Mouse (Mus musculus) CH12.LX (cell line): ENCODE measurements around the gene Slc18a3. TPM values are rescaled to one million over a fixed set of nuclear protein-coding genes. Genes with fewer than 3 reads are reported as not detected.

Experiments
- DNase-seq: peaks from one replicate; pipeline ENCODE4 v3.0.0-alpha.2; 2013; ENCODE audit errors: extremely low read depth
- H3K27ac ChIP-seq: 2 replicates; pipeline ENCODE4 v1.5.1; 2012; ENCODE audit warnings: low read depth, mild to moderate bottlenecking, control low read depth, moderate library complexity; ENCODE audit not compliant: insufficient read depth
- H3K27me3 ChIP-seq: replicated peaks from 2 replicates; pipeline ENCODE3; 2012; ENCODE audit warnings: inconsistent platforms
- H3K36me3 ChIP-seq, 2 experiments: replicated peaks in 1 of 2; 2 replicates each; pipeline versions ENCODE3 to v1.6.1; 2012; ENCODE audit warnings: inconsistent platforms in 1 of 2, low read length in 1 of 2, mild to moderate bottlenecking in 1 of 2, mixed read lengths in 1 of 2, moderate library complexity in 1 of 2; ENCODE audit not compliant: control insufficient read depth in 1 of 2, insufficient read depth in 1 of 2
- H3K4me1 ChIP-seq, 2 experiments: 2 replicates each; pipeline ENCODE4 v1.6.1; 2012; ENCODE audit warnings: inconsistent platforms in 1 of 2, moderate library complexity in 1 of 2; ENCODE audit not compliant: insufficient read depth in 2 of 2, control insufficient read depth in 1 of 2
- H3K4me2 ChIP-seq: 2 replicates; pipeline ENCODE4 v1.6.1; 2012; ENCODE audit warnings: low read depth, mild to moderate bottlenecking, control low read depth; ENCODE audit not compliant: poor library complexity, insufficient read depth, severe bottlenecking
- H3K4me3 ChIP-seq, 3 experiments: fragments of 150-350 bp in 1 of 3; sonication (generic) in 1 of 3; replicated peaks in 1 of 3; 2 replicates each; pipeline versions ENCODE3 to v1.5.1; 2011 to 2012; ENCODE audit warnings: low read depth in 2 of 3, low read length in 2 of 3, mild to moderate bottlenecking in 2 of 3, moderate library complexity in 2 of 3, control low read depth in 1 of 3, improper control_type of control experiment in 1 of 3, inconsistent platforms in 1 of 3, mixed read lengths in 1 of 3; ENCODE audit not compliant: poor library complexity in 1 of 3
- H3K79me2 ChIP-seq: replicated peaks from 2 replicates; pipeline ENCODE4 v1.6.1; 2012; ENCODE audit warnings: mild to moderate bottlenecking, moderate library complexity; ENCODE audit not compliant: control insufficient read depth, poor library complexity, insufficient read depth, severe bottlenecking; ENCODE audit errors: extremely low read depth
- H3K9ac ChIP-seq: 2 replicates; pipeline ENCODE4 v1.6.1; 2012; ENCODE audit warnings: low read depth, mild to moderate bottlenecking, control low read depth, moderate library complexity; ENCODE audit not compliant: insufficient read depth
- H3K9me3 ChIP-seq: replicated peaks from 2 replicates; pipeline ENCODE3; 2012; ENCODE audit warnings: low read length, inconsistent platforms, mixed read lengths
- CHD1 ChIP-seq: IDR thresholded peaks from 2 replicates; pipeline ENCODE4 v1.6.1; 2012; ENCODE audit warnings: low read depth, low read length, improper control_type of control experiment, inconsistent platforms
- CHD2 ChIP-seq: IDR thresholded peaks from 2 replicates; pipeline ENCODE4 v1.6.1; 2011; ENCODE audit warnings: low read length, improper control_type of control experiment
- CTCF ChIP-seq, 2 experiments: IDR thresholded peaks in 1 of 2; conservative IDR thresholded peaks in 1 of 2; 2 replicates each; pipeline ENCODE4 v1.5.1; 2011 to 2012; ENCODE audit warnings: low read depth in 2 of 2, low read length in 2 of 2, improper control_type of control experiment in 1 of 2, inconsistent platforms in 1 of 2, mild to moderate bottlenecking in 1 of 2, moderate library complexity in 1 of 2
- E2F4 ChIP-seq: IDR thresholded peaks from 2 replicates; pipeline ENCODE4 v1.6.1; 2011; ENCODE audit warnings: low read depth, low read length, improper control_type of control experiment; ENCODE audit not compliant: insufficient replicate concordance
- ELF1 ChIP-seq: IDR thresholded peaks from 2 replicates; pipeline ENCODE4 v1.6.1; 2014; ENCODE audit warnings: low read depth, mild to moderate bottlenecking, inconsistent platforms, low read length, improper control_type of control experiment
- ETS1 ChIP-seq: conservative IDR thresholded peaks from 2 replicates; pipeline ENCODE4 v1.6.1; 2012; ENCODE audit warnings: low read depth, mild to moderate bottlenecking, inconsistent platforms, low read length, improper control_type of control experiment, moderate library complexity
- JUN ChIP-seq: IDR thresholded peaks from 2 replicates; pipeline ENCODE4 v1.6.1; 2011; ENCODE audit warnings: low read depth, mild to moderate bottlenecking, low read length, improper control_type of control experiment, moderate library complexity; ENCODE audit not compliant: insufficient read depth
- JUND ChIP-seq: conservative IDR thresholded peaks from 2 replicates; pipeline ENCODE4 v1.6.1; 2011; ENCODE audit warnings: low read depth, low read length, improper control_type of control experiment
- KAT2A ChIP-seq: IDR thresholded peaks from 2 replicates; pipeline ENCODE4 v1.6.1; 2012; ENCODE audit warnings: low read length, improper control_type of control experiment, inconsistent platforms; ENCODE audit not compliant: insufficient replicate concordance
- MAFK ChIP-seq: IDR thresholded peaks from 2 replicates; pipeline ENCODE4 v1.6.1; 2011; ENCODE audit warnings: low read length, improper control_type of control experiment; ENCODE audit not compliant: insufficient replicate concordance
- MAZ ChIP-seq: IDR thresholded peaks from 2 replicates; pipeline ENCODE4 v1.6.1; 2012; ENCODE audit warnings: low read depth, mild to moderate bottlenecking, inconsistent platforms, low read length, improper control_type of control experiment, moderate library complexity
- MXI1 ChIP-seq: IDR thresholded peaks from 2 replicates; pipeline ENCODE4 v1.6.1; 2011; ENCODE audit warnings: mild to moderate bottlenecking, low read depth, low read length, improper control_type of control experiment
- MYC ChIP-seq: IDR thresholded peaks from 2 replicates; pipeline ENCODE4 v1.6.1; 2011; ENCODE audit warnings: low read depth, mild to moderate bottlenecking, improper control_type of control experiment, low read length
- PAX5 ChIP-seq: IDR thresholded peaks from 2 replicates; pipeline ENCODE4 v1.6.1; 2012; ENCODE audit warnings: low read length, inconsistent platforms, mixed read lengths
- POLR2A ChIP-seq: IDR thresholded peaks from 2 replicates; pipeline ENCODE4 v1.6.1; 2011; ENCODE audit warnings: low read depth, mild to moderate bottlenecking, improper control_type of control experiment, low read length
- POLR2AphosphoS2 ChIP-seq: IDR thresholded peaks from 2 replicates; pipeline ENCODE4 v1.6.1; 2011; ENCODE audit warnings: low read depth, low read length, improper control_type of control experiment
- SIN3A ChIP-seq: IDR thresholded peaks from 2 replicates; pipeline ENCODE4 v1.6.1; 2012; ENCODE audit warnings: low read length, improper control_type of control experiment, inconsistent platforms
- TBP ChIP-seq: conservative IDR thresholded peaks from 2 replicates; pipeline ENCODE4 v1.6.1; 2011; ENCODE audit warnings: low read depth, low read length, improper control_type of control experiment
- TCF12 ChIP-seq: IDR thresholded peaks from 2 replicates; pipeline ENCODE4 v1.6.1; 2014; ENCODE audit warnings: low read depth, mild to moderate bottlenecking, inconsistent platforms, low read length, improper control_type of control experiment
- UBTF ChIP-seq: IDR thresholded peaks from 2 replicates; pipeline ENCODE4 v1.6.1; 2012; ENCODE audit warnings: low read depth, mild to moderate bottlenecking, inconsistent platforms, low read length, improper control_type of control experiment, moderate library complexity
- USF1 ChIP-seq: IDR thresholded peaks from 2 replicates; pipeline ENCODE4 v1.6.1; 2014; ENCODE audit warnings: low read depth, mild to moderate bottlenecking, inconsistent platforms, low read length, improper control_type of control experiment
- ZC3H11A ChIP-seq: IDR thresholded peaks from 2 replicates; pipeline ENCODE4 v1.6.1; 2012; ENCODE audit warnings: low read depth, mild to moderate bottlenecking, inconsistent platforms, low read length, improper control_type of control experiment
- ZKSCAN1 ChIP-seq: IDR thresholded peaks from 2 replicates; pipeline ENCODE4 v1.6.1; 2012; ENCODE audit warnings: low read depth, inconsistent platforms, low read length, improper control_type of control experiment, borderline replicate concordance
- ZMIZ1 ChIP-seq: IDR thresholded peaks from 2 replicates; pipeline ENCODE4 v1.6.1; 2012; ENCODE audit warnings: low read depth, mild to moderate bottlenecking, inconsistent platforms, low read length, improper control_type of control experiment
- dilution Hi-C: fragments of 300-500 bp; cut with MboI; formaldehyde crosslinking; loops from 2 replicates; pipeline ENCODE4 v1.14.3; 2020; ENCODE audit warnings: low sequenced_read_pairs; ENCODE audit not compliant: extremely low pct_unique_long_range_greater_than_20kb, extremely low pct_ligation_motif_present
- in situ Hi-C: fragments of 300-500 bp; cut with MboI; formaldehyde crosslinking; loops from 3 replicates; pipeline ENCODE4 v1.14.3; 2019; ENCODE audit warnings: low sequenced_read_pairs, low pct_ligation_motif_present, low pct_unique_long_range_greater_than_20kb, mixed read lengths
- polyA plus RNA-seq: library from polyadenylated mRNA; unstranded; fragments of >175 nt; gene quantifications from 2 replicates; pipeline ENCODE4 v1.2.1, GENCODE M21; 2012; ENCODE audit warnings: low read depth; ENCODE audit not compliant: insufficient read length
- total RNA-seq, 2 experiments: library from RNA; depleted of rRNA; stranded (reverse); fragments of 300-350 nt in 1 of 2; fragments of >200 nt in 1 of 2; gene quantifications; 2 replicates each; pipeline ENCODE4 v1.2.3; 2012 to 2014

The Slc18a3 gene
- total and polyA plus RNA-seq, 3 experiments: not detected

DNA sequence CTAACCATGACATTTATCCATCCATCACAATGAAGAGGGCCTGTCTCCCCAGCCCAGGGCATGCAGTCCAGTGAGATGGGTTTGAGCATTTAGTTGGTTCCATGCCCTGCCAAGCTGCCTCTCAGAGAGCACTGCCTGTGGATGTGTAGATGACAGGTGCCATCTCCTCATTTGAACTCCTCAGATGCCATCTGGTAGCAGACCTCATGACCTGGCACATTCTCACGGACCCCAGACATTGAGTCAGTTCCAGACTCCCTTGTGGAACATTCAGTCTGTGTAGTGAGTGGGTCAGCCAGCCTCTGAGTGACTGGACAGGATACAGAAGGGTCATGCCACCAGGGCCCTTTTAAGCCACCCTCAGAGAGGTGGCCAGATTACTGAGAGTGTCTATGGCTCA, 12.9 kb upstream of the Slc18a3 start:
- Histone ChIP-seq H3K27ac (no peak overlapping the region), H3K79me2 (no peaks in the 10 kb centered on the region), H3K4me2 (no peak overlapping the region), H3K4me1 (peaks cover 0 to 3% of the 10 kb centered on the region in 2 experiments; a peak in 2 of 4 replicates), H3K9ac (no peak overlapping the region), H3K4me3 (no peak overlapping the region), H3K36me3 (no peaks in the 10 kb centered on the region), H3K27me3 (peaks cover 3% of the 10 kb centered on the region), H3K9me3 (no peaks in the 10 kb centered on the region)
- DNase-seq: no peak
- TF ChIP-seq CTCF (conservative IDR thresholded peaks at IDR 0.05 in 1 of 2, IDR thresholded peaks at IDR 0.05 in 1 of 2; ENCODE audit: low read depth in 2 of 2, low read length in 2 of 2) (no peak), ZKSCAN1 (no peak), JUN (no peak), ELF1 (no peak), MXI1 (no peak), POLR2AphosphoS2 (no peak), CHD1 (no peak), TCF12 (no peak), MAZ (no peak), POLR2A (no peak), JUND (no peak), MYC (no peak), PAX5 (no peak), TBP (no peak), ZC3H11A (no peak), ZMIZ1 (no peak), E2F4 (no peak), MAFK (no peak), SIN3A (no peak), UBTF (no peak)
- in situ Hi-C loops (no loop called here), dilution Hi-C loops (no loop called here)

DNA sequence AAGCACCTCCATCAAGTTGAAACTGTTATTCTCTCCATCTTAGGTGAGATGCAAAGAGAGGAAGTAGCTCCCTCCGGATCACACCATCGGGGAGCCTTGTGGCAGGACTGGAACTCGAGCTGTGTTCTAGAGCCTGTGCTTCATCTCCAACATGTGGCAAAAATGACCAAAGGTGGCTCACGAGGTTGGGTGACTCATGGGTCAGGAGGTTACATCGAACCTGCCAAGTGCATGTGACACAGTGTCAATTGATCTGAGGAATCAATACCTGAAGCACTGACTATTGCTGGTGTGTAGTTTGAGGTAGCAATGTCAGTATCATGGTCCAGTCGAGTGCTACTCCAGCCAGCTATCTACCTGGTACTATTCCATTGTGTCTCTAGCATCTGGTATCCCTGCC, 11.9 kb upstream of the Slc18a3 start:
- no peak overlapping the region for H3K9ac ChIP-seq
- DNase-seq: no peak
- H3K27ac ChIP-seq: no peak overlapping the region
- dilution Hi-C loops: no loop called here
- in situ Hi-C loops: no loop called here
- no peak overlapping the region for H3K4me2 ChIP-seq
- H3K4me3 ChIP-seq: no peak overlapping the region
- H3K27me3 ChIP-seq: peaks cover 3% of the 10 kb centered on the region
- no peaks in the 10 kb centered on the region for H3K9me3 ChIP-seq
- no peaks in the 10 kb centered on the region for H3K79me2 ChIP-seq
- H3K36me3 ChIP-seq: no peaks in the 10 kb centered on the region
- no peak for TF ChIP-seq JUND
- TF ChIP-seq KAT2A: no peak
- no peak for TF ChIP-seq MYC
- no peak for TF ChIP-seq ETS1
- TF ChIP-seq USF1: no peak
- TF ChIP-seq CHD2: no peak
- H3K4me1 ChIP-seq: no peaks in the 10 kb centered on the region
